Mouse (Mus musculus): ENCODE data around the gene Emc8.

The Emc8 gene

GRCm38 (mm10) chr8:120634329-120634839 is 34.0 kb downstream of the Emc8 start:
- DNase-seq: peak; percentile 58 to 67

GRCm38 (mm10) chr8:120633665-120634271 is 34.6 kb downstream of the Emc8 start:
- DNase-seq: peak in 1 of 2 experiments; percentile 26

- DNase-seq: no peak
These were observed 35.3 kb downstream of the Emc8 start for GRCm38 (mm10) chr8:120632969-120633664.

GRCm38 (mm10) chr8:120631441-120632375 is 36.7 kb downstream of the Emc8 start:
- DNase-seq: no peak

GRCm38 (mm10) chr8:120630848-120631247 is 37.5 kb downstream of the Emc8 start:
- no peak for DNase-seq

- no peak for DNase-seq
These were observed 38.3 kb downstream of the Emc8 start for GRCm38 (mm10) chr8:120630031-120630430.

GRCm38 (mm10) chr8:120627298-120627697 is 41.1 kb downstream of the Emc8 start:
- DNase-seq: no peak

- DNase-seq: no peak
These were observed 41.9 kb downstream of the Emc8 start for GRCm38 (mm10) chr8:120626461-120626860.

GRCm38 (mm10) chr8:120623608-120624007 is 44.8 kb downstream of the Emc8 start:
- DNase-seq: no peak

GRCm38 (mm10) chr8:120622161-120622560 is 46.2 kb downstream of the Emc8 start:
- no peak for DNase-seq

- no peak for DNase-seq
These were observed 47.9 kb downstream of the Emc8 start for GRCm38 (mm10) chr8:120620441-120620840.

GRCm38 (mm10) chr8:120619235-120620180 is 48.9 kb downstream of the Emc8 start:
- DNase-seq: no peak

- no peak for DNase-seq
These were observed 50.3 kb downstream of the Emc8 start for GRCm38 (mm10) chr8:120618110-120618509.

GRCm38 (mm10) chr8:120616663-120617626 is 51.4 kb downstream of the Emc8 start:
- DNase-seq: no peak

GRCm38 (mm10) chr8:120614491-120614890 is 53.9 kb downstream of the Emc8 start:
- no peak for DNase-seq

GRCm38 (mm10) chr8:120610824-120611223 is 57.5 kb downstream of the Emc8 start:
- DNase-seq: no peak

GRCm38 (mm10) chr8:120607885-120608284 is 60.5 kb downstream of the Emc8 start:
- DNase-seq: peak in 1 of 2 experiments; percentile 39

GRCm38 (mm10) chr8:120607460-120607859 is 60.9 kb downstream of the Emc8 start:
- no peak for DNase-seq

Measured in thymus, adult 18-20 months (tissue).